Mouse (Mus musculus) monocyte, adult 2 months (primary cell): Measurements from ENCODE around the gene Pole4.
"Not testable (repeated sequence)": the region's sequence is repeated elsewhere in the genome, so short reads cannot be mapped to it uniquely, and the experiment has no call there.

Source experiments
- DNase-seq, 2 experiments: peaks; one replicate each; pipeline ENCODE4 v3.0.0; 2022; ENCODE audit warnings: low spot score in 2 of 2, low read depth in 1 of 2

The Pole4 gene

DNA sequence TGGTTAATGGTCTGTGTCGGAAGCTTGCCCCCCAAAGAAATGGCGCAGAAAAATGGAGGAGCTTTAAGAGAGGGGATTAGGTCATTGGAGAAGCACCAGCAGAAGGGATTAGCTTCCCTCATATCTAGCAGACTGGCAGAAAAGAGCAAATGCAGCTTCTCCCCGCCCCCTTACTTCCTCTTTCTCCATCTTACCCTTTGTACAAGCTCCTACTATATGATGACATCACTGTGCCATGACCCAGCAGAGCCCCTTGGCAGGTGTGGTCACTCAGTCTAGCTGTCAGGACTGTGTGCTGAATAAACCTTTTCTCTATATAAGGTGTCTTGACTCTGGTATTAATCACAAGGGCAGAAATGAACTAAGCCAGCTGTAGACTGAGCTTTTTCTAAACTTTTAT lies 10.5 kb upstream of the Pole4 start:
- DNase-seq: peak in 1 of 2 experiments; percentile 13

DNA sequence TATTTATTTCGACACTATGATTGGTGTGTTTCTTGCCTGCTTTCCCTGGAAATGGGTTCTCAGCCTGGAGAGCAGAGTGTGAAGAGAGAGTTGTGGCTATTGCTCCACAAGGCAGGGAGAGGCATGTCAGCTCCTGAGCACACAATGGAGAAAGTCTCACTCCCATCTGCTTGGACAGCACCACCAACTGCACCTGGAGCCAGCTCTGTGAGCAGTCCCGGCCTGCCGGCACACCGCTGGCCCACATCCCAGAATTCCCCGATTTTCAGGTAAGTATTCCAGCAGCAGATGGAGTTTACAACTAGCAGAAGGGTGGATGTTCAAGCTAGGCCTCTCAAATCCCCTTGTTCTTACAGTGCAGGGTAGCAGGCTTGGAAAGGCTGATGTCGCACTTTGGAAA lies 10.1 kb upstream of the Pole4 start:
- no peak for DNase-seq

DNA sequence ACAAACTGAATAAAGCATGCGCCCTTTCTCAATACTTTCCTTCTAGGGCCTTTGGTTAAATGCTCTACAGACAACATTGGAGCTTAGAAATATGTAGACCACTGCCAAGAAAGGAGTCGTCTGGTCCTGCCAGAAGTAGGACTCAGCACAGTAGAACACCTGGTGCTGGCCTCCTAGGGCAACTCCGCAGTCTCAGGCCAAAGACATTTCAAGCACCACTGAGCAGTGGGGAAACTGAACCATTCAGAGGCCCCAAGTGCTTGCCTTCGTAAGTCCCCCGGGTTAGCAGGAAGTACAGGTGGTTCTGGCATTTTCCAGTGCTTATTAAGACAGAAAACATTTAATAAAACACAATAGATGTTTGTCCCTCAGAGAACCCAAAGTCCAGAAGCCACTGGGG lies 9.7 kb upstream of the Pole4 start:
- no peak for DNase-seq

DNA sequence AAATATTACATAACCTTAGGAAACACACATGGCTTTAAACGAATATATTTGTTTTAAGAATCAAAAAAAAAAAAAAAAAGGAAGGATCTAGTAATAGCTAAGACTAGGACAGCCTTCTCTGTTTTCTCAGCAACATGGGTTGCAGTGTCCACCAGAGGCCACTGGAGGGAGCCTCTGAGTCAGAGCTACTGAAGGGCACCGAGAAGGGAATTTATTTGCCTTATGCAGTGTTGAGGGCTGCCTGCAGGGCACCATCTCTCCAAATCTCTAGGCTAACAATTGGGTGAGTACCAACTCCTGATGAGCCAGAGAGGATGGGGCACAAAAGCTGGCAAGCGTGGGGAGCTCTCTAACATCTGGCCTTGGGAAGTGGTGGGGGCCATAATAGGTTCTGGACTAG lies 9.1 kb upstream of the Pole4 start:
- peak; percentile 57 to 78 for DNase-seq

DNA sequence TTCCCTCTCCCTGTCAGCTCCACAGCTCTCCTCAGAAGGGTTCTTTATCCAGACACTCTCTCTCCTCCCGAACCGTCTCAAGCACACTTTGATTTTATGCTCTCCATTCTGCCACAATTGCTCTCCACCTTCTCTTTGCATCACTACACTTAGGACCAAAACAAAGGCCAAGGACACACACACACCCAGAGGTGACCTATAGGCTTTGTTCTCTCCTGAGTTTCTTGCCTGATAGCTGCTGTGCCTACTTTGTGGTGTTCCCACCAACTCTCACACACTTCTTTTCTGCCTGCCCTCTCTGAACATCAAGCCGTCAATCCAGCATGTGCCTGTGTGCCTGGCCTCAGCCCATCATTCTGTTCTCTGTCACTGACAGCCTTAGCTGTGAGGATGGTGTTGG lies 2.6 kb upstream of the Pole4 start:
- no peak for DNase-seq

DNA sequence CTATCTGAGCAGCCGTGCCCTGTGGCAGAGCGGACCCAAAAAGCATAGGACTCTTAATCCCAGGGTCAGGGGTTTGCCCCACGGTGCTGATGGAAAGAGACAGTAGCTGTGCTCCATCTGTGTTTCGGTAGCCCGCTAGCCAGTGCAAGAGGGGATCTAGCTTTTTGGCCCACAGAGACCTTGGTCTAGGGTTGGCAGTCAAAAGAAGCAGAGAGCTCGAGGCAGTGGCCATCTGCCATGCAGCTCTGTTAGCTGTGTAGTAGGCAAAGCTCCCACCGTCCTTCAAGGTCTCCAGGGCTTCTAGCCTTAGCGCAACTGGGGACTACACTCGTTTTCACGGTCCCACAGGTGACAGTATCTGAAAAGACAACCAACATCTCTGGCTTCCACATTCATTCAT lies 2.1 kb upstream of the Pole4 start:
- DNase-seq: no peak

DNA sequence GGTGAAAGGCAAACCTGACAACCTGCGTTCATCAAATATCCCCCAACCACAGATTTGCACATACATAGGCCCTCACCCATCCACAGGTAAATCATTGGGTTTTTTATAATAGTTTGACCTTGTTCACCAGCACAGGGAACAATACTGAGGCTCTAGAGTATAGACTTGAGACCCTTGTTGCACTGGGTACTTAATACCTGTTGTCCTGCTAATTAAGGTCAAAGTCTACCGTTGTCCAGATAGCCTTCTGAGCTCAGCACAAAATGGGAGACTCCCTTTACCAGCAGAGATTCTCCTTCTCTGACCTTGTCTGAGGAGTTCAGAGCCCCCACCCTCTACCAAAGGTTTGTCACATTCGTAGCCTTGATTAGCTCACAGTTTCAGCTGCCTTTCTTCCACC lies 1.5 kb downstream of the Pole4 start:
- no peak for DNase-seq

DNA sequence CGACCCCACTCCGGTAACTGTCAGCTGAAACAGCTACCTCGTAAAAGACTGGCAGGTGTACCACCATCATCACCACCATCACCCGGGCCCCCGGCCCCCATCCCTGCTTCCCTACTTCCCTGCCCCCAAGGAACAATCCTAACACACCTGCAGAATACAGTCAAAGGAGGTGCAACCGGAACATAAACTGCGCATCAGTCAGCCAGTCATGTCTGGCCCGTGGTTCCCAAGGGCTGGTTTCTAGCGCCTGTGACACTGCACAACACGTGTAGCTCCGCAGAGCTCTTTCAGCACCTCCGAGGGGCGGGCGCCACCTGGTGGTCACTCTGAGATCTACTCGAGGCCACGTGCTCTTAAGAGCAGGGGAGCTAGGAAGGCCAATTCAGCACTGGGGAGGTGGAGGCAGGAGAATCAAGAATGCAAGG lies 2.6 kb downstream of the Pole4 start:
- peak; percentile 66 to 76 for DNase-seq

DNA sequence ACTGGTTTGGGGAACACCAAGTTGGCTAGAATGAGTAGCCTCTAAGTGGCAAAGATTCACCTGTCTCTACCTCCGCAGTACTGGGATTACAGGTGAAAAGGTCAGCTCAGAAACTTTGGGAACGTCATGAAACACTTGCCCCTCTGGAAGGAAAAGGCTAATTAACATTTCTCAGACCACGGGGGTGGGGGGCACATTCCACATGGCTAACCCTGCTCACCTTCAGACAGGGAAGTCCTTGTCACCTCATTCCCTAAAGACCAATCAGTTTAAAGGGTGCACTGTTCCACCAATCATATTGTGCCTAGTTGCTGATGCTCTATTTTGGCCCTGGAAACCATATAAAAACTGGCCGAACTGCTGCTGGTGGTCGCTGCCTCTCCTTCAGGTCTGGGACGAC lies 3.9 kb downstream of the Pole4 start:
- DNase-seq: no peak

DNA sequence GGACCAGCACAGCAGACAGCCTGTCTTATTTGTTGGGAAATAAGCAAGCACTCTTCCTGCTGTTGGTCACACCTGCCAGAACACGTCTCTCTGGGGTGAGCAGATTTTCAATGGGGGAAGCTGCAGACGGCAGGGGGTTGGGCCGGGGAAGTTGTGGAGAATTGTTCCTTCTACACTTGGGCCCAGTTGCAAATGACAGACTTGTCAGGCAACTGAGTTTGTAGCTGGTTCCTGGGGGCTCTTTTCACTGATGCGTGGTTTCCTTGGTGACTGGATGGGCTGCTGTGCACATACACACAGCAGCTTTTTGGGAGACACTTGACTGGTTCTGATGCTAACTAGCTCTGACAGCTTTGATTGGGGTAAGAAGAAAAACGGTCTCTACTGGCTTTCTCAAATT lies 5.3 kb downstream of the Pole4 start:
- DNase-seq: no peak

DNA sequence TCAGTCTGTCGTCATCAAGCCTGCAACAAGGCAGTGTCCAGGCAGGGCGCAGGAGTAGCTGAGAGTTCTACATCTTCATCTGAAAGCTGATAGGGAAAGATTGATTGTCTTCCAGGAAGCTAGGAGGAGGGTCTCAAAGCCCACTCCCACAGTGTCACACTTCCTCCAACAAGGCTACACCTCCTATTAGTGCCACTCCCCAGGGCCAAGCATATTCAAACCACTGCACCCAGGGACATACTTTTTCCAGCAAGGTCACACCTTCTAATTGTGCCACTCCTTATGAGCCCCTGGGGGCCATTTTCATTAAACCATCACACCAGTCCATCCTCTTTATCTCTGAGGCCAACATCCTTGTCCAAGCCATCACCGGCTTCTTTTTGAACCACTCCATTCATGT lies 8.4 kb downstream of the Pole4 start:
- no peak for DNase-seq

DNA sequence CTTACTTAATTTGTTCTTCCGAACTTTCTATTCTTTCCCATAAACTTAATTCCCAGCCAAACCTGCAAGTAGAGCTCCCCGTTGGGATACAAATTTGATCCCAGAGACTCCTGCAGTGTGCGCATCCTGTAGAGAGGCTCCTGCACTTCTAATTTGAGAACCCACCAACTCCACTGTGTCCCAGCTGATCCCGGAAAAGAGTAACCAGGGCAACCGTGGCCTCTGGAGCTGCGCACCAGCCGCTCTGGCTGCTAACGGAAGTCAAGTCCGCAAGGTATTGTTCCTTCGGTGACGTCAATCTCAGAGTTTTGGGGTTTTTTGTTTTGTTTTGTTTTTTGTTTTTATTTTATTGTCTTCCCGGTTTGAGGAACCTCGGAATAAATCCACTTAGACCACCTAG lies 10.5 kb downstream of the Pole4 start:
- DNase-seq: no peak

DNA sequence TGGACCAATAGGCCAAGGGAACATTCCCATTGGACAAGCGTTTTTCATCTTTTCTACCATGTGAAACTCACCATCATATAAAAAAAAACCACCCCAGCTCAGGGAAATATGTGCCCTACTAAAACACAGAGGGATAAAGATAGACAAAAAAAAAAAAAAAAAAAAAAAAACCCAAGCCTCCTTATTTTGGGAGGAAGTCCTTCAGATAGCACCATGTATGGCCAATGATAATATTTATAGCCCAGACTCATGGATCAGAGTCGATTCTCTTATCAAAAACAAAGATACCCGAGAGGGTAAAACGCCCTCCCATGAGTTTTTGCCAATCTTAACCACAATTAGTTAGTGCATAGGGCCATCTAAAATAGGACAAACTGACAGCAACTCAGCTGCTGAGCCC lies 15.7 kb downstream of the Pole4 start:
- no peak for DNase-seq

DNA sequence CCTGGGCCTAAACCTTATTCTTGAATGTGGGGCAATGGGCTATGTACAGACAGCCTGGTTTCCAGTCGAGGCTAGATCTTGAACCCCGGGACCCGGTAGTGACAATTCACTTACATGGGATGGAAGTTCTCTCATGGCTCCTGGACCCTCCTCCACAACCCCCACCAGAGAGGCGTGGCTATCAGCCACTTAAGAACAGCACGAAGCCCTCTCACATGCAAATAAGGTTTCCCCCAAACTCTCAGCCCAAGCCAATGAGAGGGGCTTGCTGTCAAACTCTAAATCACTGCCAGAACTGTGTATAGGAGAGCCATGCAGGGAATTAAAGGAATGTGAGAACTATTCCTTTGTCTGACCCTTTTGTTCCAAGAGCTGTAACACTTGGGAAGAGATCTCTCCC lies 16.6 kb downstream of the Pole4 start:
- DNase-seq: not testable (repeated sequence)

DNA sequence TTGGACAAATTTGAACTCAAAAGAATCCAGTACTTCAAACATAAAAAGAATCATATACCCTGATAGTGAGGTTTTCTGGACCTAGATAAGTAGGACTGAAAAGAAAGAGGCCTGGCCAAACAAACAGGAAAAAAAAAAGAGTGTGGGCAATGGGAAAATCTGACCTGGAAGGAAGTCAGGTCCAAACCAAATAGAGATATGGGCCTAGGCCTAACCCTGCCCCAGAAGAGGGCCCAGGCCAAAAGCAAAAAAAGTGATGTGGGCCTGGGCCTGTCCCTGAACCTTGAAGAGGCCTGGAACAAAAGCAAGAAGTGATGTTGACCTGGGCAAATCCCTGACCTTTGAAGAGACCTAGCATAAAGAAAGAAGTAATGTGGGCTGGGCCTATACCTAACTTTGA lies 21.0 kb downstream of the Pole4 start:
- DNase-seq: no peak

DNA sequence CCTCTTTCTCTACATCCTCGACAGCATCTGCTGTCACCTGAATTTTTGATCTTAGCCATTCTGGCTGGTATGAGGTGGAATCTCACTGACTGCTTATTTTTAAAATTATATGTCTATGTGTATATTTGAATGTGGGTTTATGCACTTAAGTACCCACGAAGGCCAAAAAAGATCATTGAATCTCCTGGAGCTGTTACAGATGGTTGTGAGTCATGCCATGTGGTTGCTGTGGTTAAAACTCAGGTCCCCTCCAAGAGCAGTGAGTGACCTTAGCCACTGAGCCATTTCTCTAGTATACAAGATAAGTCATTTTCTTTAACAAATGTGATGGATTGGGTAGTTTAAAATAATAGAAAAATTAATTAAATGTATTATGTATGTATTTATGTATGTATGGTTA lies 25.9 kb downstream of the Pole4 start:
- DNase-seq: not testable (repeated sequence)

DNA sequence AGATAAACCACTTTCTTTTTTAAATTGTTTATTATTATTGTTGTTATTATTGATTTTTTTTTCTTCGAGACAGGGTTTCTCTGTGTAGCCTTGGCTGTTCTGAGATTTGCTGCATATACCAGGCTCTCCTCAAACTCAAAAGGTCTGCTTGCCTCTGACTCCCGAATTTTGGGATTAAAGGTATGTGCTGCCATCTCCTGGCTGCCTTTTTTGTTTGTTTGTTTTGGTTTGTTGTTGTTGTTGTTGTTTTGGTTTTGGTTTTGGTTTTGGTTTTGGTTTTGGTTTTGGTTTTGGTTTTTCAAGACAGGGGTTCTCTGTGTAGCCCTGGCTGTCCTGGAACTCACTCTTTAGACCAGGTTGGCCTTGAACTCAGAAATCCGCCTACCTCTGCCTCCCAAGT lies 27.5 kb downstream of the Pole4 start:
- DNase-seq: not testable (repeated sequence)

DNA sequence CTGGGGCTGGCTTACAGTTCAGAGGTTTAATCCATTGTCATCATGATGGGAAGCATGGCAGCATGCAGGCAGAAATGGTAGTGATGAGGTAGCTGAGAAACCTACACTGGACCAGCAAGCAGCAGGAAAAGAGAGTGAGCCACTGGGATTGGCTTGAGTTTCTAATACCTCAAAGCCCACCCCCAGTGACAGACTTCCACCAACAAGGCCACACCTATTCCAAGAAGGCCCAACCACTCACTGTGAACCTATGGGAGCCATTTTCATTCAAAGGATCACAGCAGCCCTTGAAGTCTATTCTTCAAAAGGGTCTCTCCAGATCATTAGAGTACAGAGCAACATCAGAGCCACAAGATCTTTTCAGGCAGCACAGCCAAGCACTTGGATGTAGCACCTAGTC lies 38.7 kb downstream of the Pole4 start:
- no peak for DNase-seq

DNA sequence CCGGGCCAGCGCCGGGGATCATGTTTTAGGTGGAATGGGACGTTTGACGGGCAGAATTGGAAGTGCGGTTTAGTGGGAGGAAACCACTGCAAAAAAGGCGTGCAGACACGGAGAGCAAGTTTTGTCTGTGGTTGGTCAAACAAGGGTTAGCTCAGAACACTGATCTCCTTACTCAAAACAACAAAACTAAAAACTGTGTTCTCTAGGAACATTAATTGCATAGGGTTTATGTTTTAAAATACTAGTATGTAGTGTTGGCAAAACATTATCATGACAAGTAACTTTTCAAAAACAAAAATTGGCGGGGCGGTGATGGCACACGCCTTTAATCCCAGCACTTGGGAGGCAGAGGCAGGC lies 52.0 kb downstream of the Pole4 start:
- DNase-seq: no peak

DNA sequence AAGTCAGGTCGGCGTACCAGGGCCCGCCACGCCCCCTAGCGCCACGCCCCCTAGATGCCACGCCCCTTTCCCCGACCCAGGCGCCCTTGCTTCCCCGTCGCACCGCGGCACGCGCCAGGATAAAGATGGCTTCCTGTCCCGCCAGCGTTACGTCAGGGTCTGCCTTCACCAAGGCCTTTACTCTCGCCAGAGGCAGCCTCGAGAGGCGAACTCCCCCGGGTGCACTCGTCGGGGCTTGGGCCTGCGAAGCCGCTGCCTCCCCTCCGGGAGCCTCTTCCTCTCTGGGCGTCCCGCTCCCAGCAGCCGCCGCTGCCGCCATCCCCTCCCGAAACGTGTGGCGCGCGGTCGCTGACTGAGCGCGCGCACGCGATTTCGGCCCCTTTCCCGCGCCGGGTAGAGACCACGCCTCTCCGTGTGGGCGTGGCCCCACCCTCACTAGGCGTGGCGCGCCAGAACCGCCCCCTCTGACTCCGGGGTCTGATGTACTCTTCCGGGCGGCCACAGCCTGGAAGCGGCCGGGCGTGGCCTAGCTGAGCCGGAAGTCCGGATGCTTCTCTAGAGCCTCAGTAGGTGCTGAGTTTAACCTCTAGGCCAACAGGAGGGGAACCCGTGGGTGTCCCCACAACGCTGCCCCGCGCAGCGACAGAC lies 52.5 kb downstream of the Pole4 start:
- peak; percentile 90 to 96 for DNase-seq

DNA sequence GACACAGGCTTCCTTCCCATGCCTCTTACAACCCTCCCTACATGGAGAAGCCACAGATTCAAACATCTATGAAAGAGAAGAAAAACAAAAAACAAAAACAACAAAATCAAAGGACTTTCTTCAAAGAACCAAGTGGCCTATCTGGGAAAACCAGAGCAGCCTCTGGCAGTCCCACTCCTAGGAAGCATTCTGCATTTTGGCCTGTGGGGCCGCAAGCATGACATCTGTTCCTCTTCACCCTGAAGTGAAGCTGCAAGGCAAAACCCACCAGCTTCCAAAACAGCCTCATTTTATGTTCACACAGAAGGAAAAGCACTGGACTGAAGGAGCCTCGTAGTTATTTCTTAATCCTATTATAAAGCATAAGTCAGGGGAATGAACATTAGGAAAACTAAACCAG lies 56.1 kb downstream of the Pole4 start:
- DNase-seq: no peak

DNA sequence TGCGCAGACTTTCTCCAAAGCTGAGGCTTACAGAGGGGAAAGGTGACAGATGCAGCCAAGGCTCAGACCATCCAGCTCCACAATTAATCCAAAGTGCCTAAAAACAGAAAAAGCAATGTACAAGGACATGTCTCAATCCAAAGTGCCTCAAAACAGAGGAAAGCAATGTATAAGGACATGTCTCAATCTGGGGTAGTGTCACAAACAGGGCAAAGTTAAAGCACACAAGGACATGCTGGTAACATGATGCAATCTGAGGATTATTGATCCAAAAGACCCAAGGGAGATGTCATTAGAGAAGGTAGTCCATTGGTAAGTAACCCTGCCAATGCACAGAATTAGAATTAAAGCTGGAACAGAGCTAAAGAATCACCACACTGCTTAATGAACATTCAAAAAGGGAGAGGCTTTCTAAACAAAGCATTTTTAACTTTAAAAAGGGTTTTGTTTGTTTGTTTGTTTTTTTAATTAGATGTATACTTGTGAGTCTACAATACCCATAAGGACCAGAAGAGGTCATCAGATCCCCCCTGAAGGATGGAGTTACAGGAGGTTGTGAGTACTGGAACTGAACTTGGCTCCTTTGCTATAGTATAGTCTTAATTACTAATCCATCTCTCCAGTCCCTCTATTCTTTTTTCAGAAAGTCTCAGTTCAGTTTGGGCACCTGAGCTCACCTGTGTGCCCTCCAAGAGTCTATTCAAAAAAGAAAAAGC lies 57.1 kb downstream of the Pole4 start:
- no peak for DNase-seq

DNA sequence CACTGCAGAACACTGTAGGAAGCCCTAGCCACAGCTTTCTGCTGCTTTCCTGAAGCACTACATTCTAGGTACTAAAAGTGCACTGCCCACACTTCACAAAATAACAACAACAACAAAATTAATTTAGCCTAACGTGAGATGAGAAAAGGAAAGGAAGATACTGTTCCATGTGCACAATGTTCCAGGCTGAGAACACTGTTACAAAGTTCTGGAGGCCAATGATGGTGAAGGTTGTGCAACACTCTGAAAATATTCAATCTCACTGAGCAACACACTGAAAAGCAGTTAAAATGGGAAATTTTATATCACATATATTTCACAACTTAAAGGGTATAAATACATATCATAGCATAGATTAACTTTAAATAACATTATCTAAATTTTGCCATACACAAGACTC lies 58.2 kb downstream of the Pole4 start:
- no peak for DNase-seq
